Mouse (Mus musculus): ENCODE data around the gene Syn3. TPM values are rescaled to one million over a fixed set of nuclear protein-coding genes. Genes with fewer than 3 reads are reported as not detected.

Gene Syn3
- total RNA-seq, 2 experiments from 2014 or later, result 0.22 to 0.39 TPM

DNA sequence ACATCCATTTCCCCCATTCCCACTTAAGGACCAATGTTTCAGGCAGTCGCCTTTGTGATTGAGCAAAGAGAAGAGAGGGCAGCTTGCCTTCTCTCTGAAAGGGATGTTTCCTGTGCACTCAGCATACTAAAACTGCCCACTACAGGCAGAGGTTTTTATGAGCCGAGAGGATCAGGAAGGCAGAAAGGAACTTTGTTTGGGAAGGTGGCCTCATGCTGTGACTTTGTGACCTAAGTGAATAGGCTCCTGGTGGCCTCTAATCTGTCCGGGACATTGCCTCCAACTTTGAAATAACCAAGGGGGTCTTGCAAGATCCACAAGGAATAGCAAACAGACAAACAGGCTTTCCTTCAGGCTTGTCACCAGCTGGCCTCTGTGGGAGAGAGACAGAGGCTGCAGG, 179.2 kb downstream of the Syn3 start:
- intact Hi-C loops (cut with DNase I), result no loop called here
- no peak for DNase-seq

DNA sequence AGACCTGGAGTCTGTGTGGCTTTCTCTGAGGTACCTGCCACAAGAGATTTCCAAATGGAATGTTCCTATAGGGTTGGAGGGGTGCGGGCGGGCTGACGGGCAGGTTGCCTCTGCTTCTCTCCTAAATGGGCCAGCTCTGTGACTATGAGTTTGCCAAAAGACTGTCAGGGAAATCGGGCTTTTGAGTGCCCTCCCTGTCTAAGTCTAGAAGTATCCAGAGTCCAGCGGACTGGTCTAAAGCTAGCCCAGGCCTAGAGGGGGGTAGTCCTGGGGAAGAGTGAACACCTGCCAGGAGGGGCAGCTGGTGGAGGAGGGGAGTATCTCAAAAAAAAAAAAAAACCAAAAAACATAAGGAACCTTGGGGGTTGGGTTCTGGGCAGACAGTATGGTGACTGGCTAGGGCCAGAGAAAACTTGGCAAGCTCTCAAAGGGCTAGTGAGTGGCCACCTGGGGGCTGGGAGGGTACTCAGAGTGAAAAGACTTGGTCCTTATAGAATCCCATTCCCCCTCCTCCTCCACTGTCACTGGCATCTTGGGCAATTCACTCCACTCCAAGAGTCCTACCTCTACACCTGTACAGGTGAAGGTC, 180.1 kb downstream of the Syn3 start:
- no peak for DNase-seq
- intact Hi-C loops (cut with DNase I), result no loop called here

DNA sequence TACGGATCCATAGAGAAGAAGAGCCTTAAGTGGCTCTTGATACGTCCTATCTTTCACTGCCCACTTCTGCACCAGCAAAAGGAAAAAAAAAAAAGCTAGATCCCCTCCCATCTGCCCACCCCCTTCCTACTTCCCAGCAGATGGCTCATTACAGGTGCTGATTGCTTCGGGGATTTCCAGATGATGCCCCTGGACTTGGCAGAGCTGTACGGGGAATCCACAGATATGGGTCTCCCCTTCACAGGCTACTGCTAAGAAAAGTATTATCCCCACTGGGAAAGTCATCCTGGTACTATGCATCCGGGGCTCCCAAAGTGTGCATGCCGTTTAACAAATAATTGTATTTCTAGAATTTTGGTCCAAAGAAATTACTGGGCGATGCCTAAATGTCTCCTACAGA, 181.1 kb downstream of the Syn3 start:
- no peak for DNase-seq
- intact Hi-C loops (cut with DNase I), result no loop called here

DNA sequence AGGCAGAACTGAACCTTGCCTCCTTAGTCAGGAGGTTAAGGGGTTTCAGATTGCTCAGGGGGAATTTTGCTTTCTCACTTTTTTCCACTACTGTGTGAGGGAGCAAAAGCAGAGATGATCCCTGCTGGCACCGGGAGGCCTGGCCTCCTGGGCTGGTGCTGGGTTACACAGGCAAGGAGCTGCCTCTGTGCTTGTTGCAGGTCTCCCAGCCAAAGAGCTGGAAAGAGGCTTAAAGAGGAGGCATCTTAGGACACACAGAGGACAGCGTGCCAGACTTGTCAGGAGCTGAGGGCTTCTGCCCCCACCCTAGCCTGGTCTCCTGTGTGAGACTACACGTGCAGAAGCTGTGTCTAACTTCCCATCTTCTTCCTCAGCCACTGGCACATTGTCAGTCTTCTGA, 183.2 kb downstream of the Syn3 start:
- intact Hi-C loops (cut with DNase I), result no loop called here

DNA sequence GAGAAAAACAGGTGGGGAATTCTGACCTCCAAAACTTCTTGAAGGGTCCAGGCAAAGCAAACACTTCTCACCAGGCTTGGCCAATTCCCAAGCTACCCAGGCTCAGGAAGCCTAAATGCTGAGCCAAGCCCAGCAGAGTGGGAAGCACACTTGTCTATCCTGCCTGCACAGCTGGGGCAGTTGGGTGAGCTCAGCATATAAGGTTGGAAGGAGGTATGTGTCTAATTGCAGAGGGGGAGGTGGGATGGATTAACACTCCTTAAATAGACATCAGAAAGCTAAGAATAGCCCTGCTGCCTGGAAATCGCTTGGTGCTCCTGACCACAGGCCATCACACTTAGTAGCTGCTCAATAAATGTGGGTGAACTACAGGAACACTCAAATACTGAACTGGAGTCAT, 185.2 kb downstream of the Syn3 start:
- intact Hi-C loops (cut with DNase I), result no loop called here
- no peak for DNase-seq

More for the DNA sequence above, 183.2 kb downstream of the Syn3 start:
- no peak for DNase-seq

DNA sequence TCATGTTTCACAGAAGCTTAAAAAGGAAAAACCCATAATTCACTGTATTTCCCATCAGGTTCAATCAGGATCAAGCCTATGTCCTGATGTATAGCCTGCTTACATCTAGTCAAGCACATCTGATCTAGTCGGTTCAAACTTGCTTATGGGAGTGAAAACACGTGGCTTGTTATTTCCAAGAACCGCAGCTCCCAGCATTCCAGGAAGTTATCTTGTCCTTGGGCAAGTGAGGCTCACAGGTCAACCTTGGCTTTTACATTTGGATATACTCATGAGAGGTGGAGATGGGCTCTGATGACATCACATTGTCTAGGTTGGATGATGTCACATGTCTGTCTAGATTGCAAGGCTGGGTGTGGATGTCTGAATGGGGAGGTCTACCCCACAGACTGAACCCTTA, 185.7 kb downstream of the Syn3 start:
- DNase-seq, result no peak
- intact Hi-C loops (cut with DNase I), result no loop called here

DNA sequence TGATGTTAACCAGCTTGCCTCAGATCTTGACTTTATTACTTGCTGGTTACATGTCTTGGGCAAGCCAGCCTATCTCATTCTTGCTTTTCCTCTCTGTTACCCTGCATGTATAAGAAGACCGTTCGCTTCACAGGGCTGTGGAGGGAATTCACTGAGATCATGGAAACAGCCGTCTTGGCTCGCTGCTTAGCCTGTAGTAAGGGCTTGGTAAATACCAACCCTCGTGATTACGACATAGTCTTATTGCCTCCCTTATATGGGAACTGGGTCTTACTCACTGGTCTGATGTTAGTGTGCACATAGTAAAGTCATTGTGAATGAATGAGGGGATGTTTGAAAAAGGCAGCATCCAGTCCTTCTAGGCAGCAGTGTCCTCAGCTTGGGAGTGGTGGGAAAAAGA, 188.2 kb downstream of the Syn3 start:
- DNase-seq, result no peak
- intact Hi-C loops (cut with DNase I), result no loop called here

DNA sequence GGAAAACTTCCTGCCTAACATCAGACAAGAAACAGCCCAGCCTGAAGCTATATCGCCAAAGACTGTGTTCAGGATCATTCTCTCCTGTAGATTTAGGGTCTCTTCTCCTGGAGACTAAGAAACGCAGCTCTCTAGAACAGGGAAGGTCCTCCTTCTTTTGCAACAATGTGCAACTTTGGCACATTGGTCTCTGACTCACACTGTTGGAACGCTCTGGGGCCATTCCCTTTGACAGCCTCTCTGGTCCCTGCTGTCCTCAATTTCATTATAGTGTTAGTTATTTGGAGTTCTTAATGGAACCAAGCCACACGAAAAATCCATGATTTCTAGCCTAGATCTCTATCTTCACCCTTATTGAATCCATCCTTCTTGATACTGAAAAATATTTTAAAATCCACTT, 191.5 kb downstream of the Syn3 start:
- DNase-seq, result no peak
- intact Hi-C loops (cut with DNase I), result no loop called here

DNA sequence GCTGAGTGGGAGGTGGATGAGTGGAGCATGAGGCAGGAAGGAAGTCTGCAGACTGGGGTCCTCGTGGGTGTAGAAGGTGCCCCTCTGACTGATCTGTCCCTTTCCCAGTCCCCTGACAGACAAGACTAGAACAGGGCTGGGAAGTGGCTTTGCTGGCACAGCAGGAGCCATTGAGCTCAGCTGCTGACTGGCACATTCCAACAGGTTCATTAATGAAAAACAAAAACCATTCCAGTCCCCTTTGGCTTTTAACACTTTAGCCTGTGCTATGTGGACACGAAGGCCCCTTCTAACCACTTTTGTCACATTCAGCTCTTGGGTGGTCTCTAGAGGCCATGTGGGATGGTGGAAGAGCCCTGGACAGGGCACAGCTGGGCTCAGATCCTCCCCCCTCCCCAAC, 194.1 kb downstream of the Syn3 start:
- intact Hi-C loops (cut with DNase I), result no loop called here
- DNase-seq, result no peak

DNA sequence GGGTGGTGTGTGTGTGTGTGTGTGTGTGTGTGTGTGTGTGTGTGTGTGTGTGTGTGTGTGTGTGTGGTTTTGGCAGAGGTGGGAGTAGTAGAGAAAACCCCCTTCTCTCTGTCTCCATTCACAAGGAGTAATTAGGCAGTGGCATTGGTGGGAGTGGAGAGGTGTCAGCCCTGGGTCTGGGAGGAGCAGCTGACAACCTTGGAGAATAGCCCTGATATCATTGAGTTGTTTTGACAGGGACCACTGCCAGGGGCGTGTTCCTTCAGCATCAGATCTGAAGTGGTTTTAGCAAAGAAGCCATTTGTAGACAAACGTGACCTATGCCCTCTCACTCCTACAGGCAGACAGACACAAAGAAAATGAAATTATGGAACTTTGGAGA, 195.2 kb downstream of the Syn3 start:
- no peak for DNase-seq
- intact Hi-C loops (cut with DNase I), result no loop called here

DNA sequence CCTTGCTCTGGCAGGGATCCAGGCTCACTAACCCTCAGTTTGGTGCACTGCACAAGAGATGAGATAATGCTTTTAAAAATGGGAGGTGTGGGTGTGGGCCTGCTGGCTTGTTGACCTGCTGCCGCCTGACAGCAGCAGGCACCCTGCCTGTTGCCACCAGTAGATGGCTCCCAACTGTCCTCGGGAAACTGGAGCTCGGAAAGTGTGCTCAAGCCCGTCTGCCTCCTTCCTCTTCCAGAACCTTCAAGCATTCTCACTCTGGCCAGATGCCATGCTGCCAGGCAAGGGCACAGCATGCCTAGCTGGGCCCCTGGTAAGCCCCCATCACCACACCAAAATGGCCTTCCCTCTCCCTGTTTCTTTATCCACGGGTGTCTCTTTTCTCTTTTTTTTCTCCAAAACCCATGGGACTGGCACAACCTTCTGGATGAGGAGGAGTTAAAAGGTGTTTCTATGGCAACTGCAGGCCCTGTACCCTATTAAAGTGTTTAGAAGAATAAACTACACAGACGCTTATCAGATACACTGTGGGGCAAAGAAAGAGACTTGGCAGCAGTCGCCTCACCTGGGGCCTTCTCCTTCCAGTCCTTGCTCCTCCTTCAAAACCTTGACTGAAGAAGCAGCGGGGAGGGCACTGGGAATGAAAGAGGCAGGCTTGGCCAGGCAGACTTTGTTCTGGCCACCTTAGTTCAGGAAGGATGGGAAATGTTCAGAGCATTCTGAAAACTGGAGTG, 195.8 kb downstream of the Syn3 start:
- DNase-seq, result peak; percentile 76 to 79
- intact Hi-C loops (cut with DNase I), result loop anchor here (1.0 kb wide), 1 partner anchor 149 kb away; no protein-coding TSS in a partner anchor

DNA sequence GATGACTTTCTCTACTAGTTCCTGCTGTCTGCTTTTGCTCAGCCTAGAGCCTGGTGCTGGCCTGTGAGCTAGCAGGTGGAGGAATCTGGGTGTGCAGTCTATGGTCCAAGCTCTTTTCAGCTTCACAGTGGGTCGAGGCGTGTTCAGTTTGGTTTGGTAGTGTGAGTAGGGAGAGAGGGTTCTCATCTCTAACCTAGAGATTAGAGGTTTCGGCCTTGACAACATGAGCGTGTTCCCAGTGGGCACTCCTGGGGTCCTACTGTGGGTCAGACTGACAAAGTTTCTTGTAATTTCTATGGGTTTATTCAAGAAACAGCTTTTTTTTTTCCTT, 196.4 kb downstream of the Syn3 start:
- intact Hi-C loops (cut with DNase I), result loop anchor here (1.0 kb wide), 1 partner anchor 150 kb away; no protein-coding TSS in a partner anchor
- DNase-seq, result peak in 1 of 2 experiments; percentile 40

DNA sequence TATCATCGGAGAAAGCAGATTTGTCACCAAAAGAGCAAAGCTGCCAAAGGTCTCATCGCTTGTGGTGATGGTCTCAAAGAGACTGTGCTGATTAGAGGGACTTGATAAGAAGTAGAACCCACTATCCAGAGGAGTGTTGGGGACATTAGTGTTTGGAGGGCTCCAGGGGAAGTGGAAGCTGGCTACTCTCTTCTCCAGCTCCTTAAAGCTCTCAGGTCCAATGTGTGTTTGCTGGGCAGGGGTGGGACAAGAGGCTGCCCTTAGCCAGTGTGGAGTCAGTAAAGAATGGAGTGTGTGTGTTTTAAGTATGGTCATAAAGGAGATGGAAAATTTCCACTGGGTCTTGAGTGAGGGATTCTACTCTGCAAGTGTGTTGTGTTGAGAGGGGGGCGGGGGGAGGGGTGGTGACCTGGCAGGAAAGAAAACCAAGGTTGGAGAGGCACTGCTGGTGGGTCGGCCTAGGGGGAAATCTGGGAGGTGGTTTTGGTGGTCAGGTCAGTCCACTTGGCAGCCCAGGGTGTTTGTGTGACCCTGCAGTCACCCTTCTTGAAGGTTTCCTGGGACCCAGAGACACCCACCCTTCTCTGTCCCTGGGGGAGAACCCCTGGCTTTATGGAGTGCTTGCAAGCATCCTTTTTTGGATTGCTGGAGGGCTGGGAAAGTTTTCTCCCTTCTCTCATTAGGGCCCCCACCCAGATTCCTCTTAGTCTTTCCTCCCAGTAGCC, 196.9 kb downstream of the Syn3 start:
- intact Hi-C loops (cut with DNase I), result loop anchor here (1.0 to 2.0 kb wide), 3 partner anchors 39 to 279 kb away; no protein-coding TSS in a partner anchor
- peak; percentile 46 to 65 for DNase-seq

DNA sequence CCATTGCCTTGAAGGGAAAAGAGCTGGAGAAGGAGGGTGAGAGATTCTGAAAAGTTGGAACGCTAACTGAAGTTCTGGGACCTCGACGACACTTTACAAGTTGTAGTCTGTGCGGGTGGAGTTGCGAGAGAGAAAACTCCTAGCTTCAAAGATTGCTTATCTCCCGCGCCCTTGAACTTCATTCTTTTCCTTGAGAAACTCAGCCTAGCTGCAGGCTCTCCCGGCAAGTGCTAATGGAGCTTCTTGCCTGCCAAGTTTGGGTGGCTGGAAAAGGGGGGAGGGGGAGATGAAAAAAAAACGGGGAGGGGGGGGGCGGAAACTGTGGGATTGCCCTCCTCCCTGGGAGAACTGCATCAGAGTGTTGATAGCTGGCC, 197.6 kb downstream of the Syn3 start:
- intact Hi-C loops (cut with DNase I), result loop anchor here (1.0 to 2.0 kb wide), 2 partner anchors 39 to 278 kb away; no protein-coding TSS in a partner anchor
- no peak for DNase-seq

DNA sequence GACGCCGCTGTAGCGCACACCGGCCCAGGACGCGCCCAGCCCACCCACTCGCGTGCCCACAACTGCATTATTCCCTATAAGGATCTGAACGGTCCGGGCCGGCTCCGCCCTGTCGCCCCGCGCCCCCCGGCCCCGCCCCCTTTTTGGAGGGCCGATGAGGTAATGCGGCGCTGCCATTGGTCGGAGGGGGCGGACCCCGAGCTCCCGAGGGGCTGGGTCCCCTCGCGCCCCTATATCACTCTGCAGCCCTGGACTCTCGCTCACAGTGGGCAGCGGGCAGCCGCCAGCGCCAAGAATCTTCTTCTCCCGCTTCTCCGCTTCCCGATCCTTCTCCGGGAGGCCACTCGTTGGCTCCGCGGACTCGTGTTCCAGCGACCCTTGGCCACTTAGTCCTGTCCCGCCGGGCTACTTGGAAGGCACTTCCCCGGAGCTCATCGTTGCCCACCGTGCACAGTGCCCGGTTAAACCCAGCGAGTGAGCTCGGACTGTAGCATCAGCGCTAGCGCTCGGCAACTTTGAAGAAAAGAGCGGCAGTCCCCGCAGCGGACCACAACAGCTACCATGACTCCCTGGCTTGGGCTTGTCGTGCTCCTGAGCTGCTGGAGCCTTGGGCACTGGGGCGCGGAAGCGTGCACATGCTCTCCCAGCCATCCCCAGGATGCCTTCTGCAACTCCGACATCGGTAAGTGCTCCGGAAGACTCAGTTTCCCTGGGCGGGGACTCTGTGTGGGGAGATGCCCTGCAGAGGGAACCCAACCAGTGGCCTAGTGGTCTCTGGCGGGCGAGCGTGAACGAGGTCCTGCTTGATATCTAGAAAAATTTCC, 198.2 kb downstream of the Syn3 start, which contains the start of gene Timp3:
Timp3 (plus strand) TSS at position 80 of the 824 bp plus-strand sequence.
- intact Hi-C loops (cut with DNase I), result loop anchor here (1.0 to 2.0 kb wide), 2 partner anchors 40 to 278 kb away; no protein-coding TSS in a partner anchor
- peak; percentile 86 to 89 for DNase-seq

DNA sequence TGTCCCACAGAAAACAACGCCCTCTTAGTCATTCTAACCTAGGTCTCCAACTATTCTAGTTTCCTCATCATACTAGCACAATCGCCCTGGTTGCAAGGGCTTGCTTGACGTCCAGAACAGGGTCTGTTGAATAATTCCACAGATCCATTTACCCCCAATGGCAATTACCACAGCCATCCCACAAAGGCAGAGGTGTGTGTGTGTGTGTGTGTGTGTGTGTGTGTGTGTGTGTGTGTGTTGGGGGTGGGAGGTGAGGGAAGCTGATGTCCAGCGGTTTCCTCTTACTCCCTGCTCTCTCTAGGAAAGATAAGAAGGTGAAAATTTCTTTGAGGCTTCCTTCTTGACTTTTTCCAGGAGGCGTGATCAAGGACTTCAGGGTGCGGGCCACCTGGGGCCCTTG, 198.9 kb downstream of the Syn3 start:
- no peak for DNase-seq
- intact Hi-C loops (cut with DNase I), result loop anchor here (2.0 to 5.0 kb wide), 3 partner anchors 97 to 332 kb away; no protein-coding TSS in a partner anchor

DNA sequence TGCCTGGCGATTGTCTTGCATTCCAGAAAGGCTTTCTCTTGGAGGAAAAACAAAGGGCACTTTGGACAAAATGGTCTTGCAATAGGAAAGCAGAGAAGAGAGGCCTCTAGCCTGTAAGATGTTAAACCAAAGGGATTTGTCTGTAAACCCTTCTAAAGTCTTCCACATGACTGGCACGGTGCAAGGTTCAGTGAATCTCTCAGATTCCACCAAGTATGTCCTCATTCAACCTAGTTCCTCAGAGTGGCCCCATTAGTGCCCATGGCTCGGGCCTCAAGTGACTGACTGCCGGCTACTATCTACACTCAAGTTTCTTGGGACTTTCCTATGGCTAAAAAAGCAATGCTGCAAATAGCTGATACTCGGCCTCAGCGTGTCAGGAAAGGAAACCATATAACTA, 200.4 kb downstream of the Syn3 start:
- intact Hi-C loops (cut with DNase I), result loop anchor here (5.0 kb wide), 2 partner anchors 96 to 331 kb away; no protein-coding TSS in a partner anchor
- no peak for DNase-seq

DNA sequence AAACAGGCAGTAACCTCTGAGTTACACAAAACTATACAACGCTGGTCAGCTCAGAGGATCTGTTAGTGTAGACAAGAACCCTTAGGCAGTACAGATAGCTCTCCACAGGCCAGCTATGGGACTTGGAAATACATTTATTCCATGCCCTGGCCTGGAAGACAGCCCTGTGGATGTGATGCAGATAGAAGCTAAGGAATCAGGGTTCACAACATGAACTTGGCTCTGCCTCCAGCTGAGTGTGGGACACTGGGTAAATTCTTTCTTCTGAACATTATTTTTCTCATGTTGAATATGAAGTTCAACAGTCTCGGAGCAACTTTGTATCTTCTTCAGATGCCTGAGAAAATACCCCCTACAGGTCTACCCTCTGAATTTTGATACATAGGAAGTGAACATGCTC, 201.4 kb downstream of the Syn3 start:
- DNase-seq, result no peak
- intact Hi-C loops (cut with DNase I), result loop anchor here (2.0 to 5.0 kb wide), 3 partner anchors 23 to 330 kb away; no protein-coding TSS in a partner anchor

DNA sequence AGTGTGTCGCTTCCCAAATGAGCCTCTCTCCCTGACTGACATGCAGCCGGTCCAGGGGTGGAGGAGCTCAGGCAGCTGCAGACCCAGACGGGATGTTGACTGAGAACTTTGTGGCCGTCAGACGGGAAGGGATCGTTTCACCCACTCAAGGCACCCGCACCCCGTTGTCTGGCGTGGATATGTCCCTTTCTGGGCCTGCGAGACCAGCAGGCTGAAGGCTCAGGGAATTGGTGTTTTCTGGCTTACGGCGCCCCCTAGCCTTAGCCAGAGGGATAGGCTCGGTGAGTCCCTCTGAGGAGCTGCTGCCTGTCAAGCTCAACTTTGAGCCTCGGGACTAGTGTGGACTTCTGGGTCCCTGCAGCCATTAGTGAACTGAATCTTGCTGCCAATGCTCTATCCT, 202.6 kb downstream of the Syn3 start:
- peak; percentile 84 to 87 for DNase-seq
- intact Hi-C loops (cut with DNase I), result loop anchor here (1.0 to 5.0 kb wide), 6 partner anchors 21 to 329 kb away; no protein-coding TSS in a partner anchor

DNA sequence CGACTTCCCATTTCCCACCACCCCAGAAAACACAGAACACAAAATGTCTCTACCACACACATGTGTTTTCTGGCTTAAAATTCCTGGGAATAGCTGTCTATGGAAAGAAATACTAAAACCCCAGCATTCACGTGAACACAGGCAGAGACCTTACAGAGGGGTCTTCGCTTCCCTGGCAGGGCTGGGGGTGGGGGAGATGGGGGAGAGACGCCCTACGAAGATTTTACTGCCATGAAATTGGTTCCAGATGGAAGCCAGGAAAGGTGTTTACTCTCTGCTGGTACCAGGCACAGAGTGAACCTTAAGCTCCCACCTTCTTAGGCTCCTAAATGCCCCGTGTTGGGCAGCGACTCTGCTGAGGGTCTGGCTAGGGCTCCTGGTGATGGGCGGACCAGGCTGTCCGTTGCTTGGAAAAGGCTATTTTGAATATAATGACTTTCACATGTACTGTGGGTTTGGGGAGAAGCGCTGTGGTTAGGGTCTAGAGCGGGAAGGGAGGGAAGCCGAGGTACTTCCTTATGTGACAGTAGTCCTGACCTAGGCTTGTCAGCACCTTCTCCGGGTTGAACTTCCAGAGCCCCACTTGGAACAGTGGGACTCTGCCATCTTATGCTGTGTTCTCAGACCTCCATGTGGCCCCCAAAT, 203.1 kb downstream of the Syn3 start:
- intact Hi-C loops (cut with DNase I), result loop anchor here (1.0 to 5.0 kb wide), 6 partner anchors 21 to 328 kb away; no protein-coding TSS in a partner anchor
- DNase-seq, result no peak

All from heart, postnatal 36 days (tissue).